Mouse (Mus musculus) embryonic fibroblast, embryonic 13.5 days (primary cell): Measurements from ENCODE around the gene Apoc4. TPM values are rescaled to one million over a fixed set of nuclear protein-coding genes. Genes with fewer than 3 reads are reported as not detected.

Experiments
- H3K27ac ChIP-seq: 2 replicates; pipeline ENCODE4 v1.5.1; 2012; ENCODE audit warnings: low read length, control low read depth, inconsistent platforms; ENCODE audit not compliant: insufficient read depth
- H3K4me1 ChIP-seq: 2 replicates; pipeline ENCODE4 v1.6.1; 2011; ENCODE audit warnings: low read length; ENCODE audit not compliant: control insufficient read depth, insufficient read depth
- H3K4me3 ChIP-seq: 2 replicates; pipeline ENCODE4 v1.5.1; 2011; ENCODE audit warnings: mild to moderate bottlenecking, control low read depth, low read length; ENCODE audit not compliant: insufficient read depth
- CTCF ChIP-seq: IDR thresholded peaks from 2 replicates; pipeline ENCODE4 v1.5.1; 2011; ENCODE audit warnings: mild to moderate bottlenecking, control low read depth, low read length, moderate library complexity, borderline replicate concordance; ENCODE audit not compliant: insufficient read depth
- POLR2A ChIP-seq: IDR thresholded peaks from 2 replicates; pipeline ENCODE4 v1.6.1; 2011; ENCODE audit warnings: low read depth, mild to moderate bottlenecking, control low read depth, low read length, moderate library complexity
- polyA plus RNA-seq: library from polyadenylated mRNA; stranded (reverse); fragments of >200 nt; gene quantifications from 2 replicates; pipeline ENCODE4 v1.2.4, GENCODE M21; 2011; ENCODE audit warnings: low read depth; ENCODE audit not compliant: missing spikeins, insufficient read length

The Apoc4 gene
- polyA plus RNA-seq, 1 experiment: not detected

DNA sequence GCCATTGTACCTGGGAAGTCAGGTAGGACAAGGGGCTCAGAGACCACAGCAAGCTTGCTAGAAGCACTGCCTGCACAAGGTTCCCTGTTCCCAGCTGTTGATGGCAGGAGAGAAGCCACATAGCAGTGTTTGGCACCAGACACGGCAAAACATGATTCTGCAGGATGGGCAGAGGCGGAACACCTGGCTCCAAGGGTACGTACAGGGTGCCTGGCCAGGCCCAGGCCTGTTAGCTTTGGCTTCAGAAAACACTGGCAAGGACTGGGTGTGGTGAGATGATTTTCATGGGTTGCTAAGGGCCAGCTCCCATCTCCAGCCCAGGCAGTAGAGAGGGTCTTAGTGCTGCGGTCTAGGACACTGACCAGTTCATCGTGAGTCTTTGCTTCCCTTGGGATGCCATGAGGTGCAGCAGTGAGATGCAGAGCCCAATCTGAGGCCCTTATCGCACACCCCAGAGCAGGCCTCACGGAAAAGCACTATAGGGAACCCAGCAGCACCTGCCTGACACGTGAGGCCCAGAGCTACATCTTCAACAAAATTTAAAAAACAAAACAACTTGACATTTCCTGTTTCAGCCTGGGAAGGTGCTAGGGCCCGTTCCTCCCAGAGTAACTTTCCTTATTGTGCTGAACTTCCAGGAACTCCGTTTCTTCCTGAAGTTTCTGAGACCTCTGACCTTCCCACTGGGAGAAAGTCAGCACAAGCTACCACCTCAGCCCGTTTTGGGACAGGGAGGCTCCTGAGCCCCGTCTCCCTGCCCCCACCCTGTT is 19.2 kb upstream of the Apoc4 start:
- Histone ChIP-seq H3K4me3 (no peak overlapping the region), H3K4me1 (0 out of 2 replicates have a peak, but pooled peaks cover 3% of the 10 kb centered on the region), H3K27ac (no peak overlapping the region)
- no peak for TF ChIP-seq CTCF
- no peak for TF ChIP-seq POLR2A

GRCm38 (mm10) chr7:19699827-19700148 is 18.5 kb upstream of the Apoc4 start:
- TF ChIP-seq CTCF (no peak), POLR2A (no peak)
- H3K4me3 ChIP-seq: no peak overlapping the region
- no peak overlapping the region for H3K27ac ChIP-seq
- H3K4me1 ChIP-seq: 0 out of 2 replicates have a peak, but pooled peaks cover 3% of the 10 kb centered on the region

GRCm38 (mm10) chr7:19698907-19699826 is 17.9 kb upstream of the Apoc4 start, which contains the start of gene Apoe:
TSS of gene Apoe (minus strand) at chr7:19699188.
- no peak for TF ChIP-seq POLR2A
- TF ChIP-seq CTCF: no peak
- 0 out of 2 replicates have a peak, but pooled peaks cover 3% of the 10 kb centered on the region for H3K4me1 ChIP-seq
- no peak within 1 kb of the TSS for H3K4me3 ChIP-seq
- no peak within 1 kb of the TSS for H3K27ac ChIP-seq

GRCm38 (mm10) chr7:19697949-19698906 is 16.9 kb upstream of the Apoc4 start:
- Histone ChIP-seq H3K27ac (no peak overlapping the region), H3K4me3 (no peak overlapping the region), H3K4me1 (0 out of 2 replicates have a peak, but pooled peaks cover 3% of the 10 kb centered on the region)
- TF ChIP-seq CTCF: no peak
- TF ChIP-seq POLR2A: no peak

GRCm38 (mm10) chr7:19696336-19696873 is 15.1 kb upstream of the Apoc4 start:
- Histone ChIP-seq H3K27ac (no peak overlapping the region), H3K4me3 (no peak overlapping the region), H3K4me1 (0 out of 2 replicates have a peak, but pooled peaks cover 3% of the 10 kb centered on the region)
- TF ChIP-seq POLR2A (no peak), CTCF (no peak)

DNA sequence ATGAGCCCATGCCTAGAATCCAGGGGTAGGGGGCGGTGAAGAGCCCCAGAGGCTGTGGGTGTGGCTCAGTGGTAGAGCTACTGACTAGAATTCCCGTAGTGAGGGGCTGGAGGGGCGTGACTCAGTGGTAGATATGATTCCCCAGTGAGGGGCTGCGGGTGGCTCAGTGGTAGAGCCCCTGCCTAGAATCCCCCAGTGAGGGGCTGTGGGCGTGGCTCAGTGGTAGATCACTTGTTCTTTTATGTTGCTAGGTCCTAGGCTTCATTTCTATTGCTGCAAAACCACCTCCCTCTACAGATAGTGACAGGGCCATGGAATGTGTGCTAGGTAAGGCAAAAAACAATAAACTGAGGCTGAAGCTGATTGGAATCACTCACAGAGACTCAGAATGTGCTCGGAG is 14.6 kb upstream of the Apoc4 start:
- Histone ChIP-seq H3K27ac (no peak overlapping the region), H3K4me1 (0 out of 2 replicates have a peak, but pooled peaks cover 3% of the 10 kb centered on the region), H3K4me3 (no peak overlapping the region)
- no peak for TF ChIP-seq CTCF
- TF ChIP-seq POLR2A: no peak

- Histone ChIP-seq H3K4me1 (0 out of 2 replicates have a peak, but pooled peaks cover 3% of the 10 kb centered on the region), H3K27ac (no peak overlapping the region), H3K4me3 (no peak overlapping the region)
- TF ChIP-seq CTCF: no peak
- TF ChIP-seq POLR2A: no peak
Observed at GRCm38 (mm10) chr7:19695213-19695594, 13.9 kb upstream of the Apoc4 start.

DNA sequence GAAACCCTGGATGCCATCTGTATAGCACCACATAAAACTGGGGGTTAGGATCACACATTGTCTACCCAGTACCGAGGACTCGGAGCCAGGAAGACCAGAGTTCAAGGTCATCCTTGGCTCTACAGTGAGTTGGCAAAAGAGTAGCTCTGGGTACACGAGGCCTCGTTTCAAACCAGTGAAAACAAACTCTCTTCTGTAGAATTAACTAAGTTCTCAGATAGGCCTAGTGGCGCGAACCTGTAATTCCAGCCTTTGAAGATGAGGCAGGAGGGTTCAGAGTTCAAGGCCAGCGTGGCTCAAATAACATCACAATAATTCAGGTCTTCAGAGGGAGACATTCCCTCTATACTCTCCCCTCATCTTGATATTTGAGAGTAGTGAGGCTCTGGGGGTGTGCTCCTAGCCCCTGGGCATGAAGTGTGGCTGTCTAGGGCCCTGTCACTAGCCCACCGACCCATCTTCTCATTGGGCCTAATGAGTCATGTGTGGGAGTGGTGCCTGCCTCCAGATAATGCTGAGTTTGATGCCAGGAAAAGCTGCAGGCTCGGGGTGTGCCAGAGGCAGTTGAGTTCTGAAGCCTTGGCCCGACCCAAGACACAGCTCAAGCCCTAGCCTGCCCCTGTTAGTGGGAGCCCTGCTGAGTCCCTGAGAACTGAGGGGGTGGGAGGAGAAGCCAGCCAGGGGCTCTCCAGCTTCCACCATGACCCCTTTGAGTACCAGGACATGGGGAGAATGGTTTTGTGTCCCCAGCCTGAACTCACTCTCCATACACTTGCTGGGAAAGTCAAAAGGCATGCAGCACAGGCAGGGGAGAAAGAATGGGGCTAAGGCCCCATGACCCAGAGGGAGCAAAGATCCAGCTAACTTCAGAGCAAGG is 13.3 kb upstream of the Apoc4 start:
- Histone ChIP-seq H3K4me3 (no peak overlapping the region), H3K4me1 (0 out of 2 replicates have a peak, but pooled peaks cover 3% of the 10 kb centered on the region), H3K27ac (no peak overlapping the region)
- no peak for TF ChIP-seq POLR2A
- TF ChIP-seq CTCF: no peak

DNA sequence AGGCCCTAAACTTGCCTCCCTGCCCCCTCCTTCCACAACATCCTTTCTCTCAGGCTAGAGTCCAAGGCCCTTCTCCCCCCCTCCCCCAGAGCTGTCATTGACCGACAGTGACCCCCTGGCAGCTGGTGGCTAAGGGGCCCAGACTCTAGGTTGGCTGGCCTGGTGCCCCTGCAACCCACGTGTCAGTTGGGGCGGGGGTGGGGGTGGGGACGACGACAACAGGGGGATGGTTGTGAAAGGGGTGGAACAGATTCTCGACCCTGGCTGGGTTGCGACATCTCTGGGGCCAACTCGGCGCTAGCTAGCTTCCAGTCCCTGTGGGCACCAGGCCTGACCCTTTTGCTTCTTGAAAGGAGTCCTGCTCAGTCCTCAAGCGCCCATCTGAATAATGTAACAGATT is 12.1 kb upstream of the Apoc4 start:
- TF ChIP-seq CTCF: no peak
- TF ChIP-seq POLR2A: no peak
- H3K4me1 ChIP-seq: no peaks in the 10 kb centered on the region
- H3K4me3 ChIP-seq: no peak overlapping the region
- no peak overlapping the region for H3K27ac ChIP-seq
